Mouse (Mus musculus) stomach, embryonic 14.5 days (tissue): ENCODE data around the gene Bpifb3. TPM values are rescaled to one million over a fixed set of nuclear protein-coding genes. Genes with fewer than 3 reads are reported as not detected.

ENCODE experiments used
- ATAC-seq: fragments of 200-750 bp; cut with Nextera tagmentation; 2 replicates; pipeline ENCODE4 v1.8.0; 2017; ENCODE audit warnings: low read depth, moderate TSS enrichment; ENCODE audit not compliant: insufficient number of reproducible peaks, insufficient read depth, low FRiP score
- H3K27ac ChIP-seq: fragments of 300-500 bp; sonication (generic); 2 replicates; pipeline ENCODE4 v1.5.1; 2014; ENCODE audit warnings: mild to moderate bottlenecking, low read length, moderate library complexity, mixed read lengths
- H3K27me3 ChIP-seq: fragments of 300-500 bp; sonication (generic); 2 replicates; pipeline ENCODE4 v1.6.1; 2014; ENCODE audit warnings: low read length, control low read depth, mixed read lengths; ENCODE audit not compliant: control insufficient read depth, insufficient read depth
- H3K36me3 ChIP-seq: fragments of 300-500 bp; sonication (generic); 2 replicates; pipeline ENCODE4 v1.6.1; 2014; ENCODE audit warnings: mild to moderate bottlenecking, control low read depth, low read length, moderate library complexity, mixed read lengths; ENCODE audit not compliant: control insufficient read depth, insufficient read depth
- H3K4me1 ChIP-seq: fragments of 300-500 bp; sonication (generic); 2 replicates; pipeline ENCODE4 v1.6.1; 2014; ENCODE audit warnings: low read length, control low read depth, mixed read lengths; ENCODE audit not compliant: control insufficient read depth, insufficient read depth
- H3K4me2 ChIP-seq: fragments of 300-500 bp; sonication (generic); replicated peaks from 2 replicates; pipeline ENCODE4 v1.6.1; 2014; ENCODE audit warnings: low read depth, low read length, control low read depth
- H3K4me3 ChIP-seq: fragments of 300-500 bp; sonication (generic); 2 replicates; pipeline ENCODE4 v1.5.1; 2014; ENCODE audit warnings: low read depth, low read length, control low read depth
- H3K9ac ChIP-seq: fragments of 300-500 bp; sonication (generic); replicated peaks from 2 replicates; pipeline ENCODE4 v1.6.1; 2014; ENCODE audit warnings: low read depth, mild to moderate bottlenecking, control low read depth, low read length, moderate library complexity, mixed read lengths
- H3K9me3 ChIP-seq: fragments of 300-500 bp; sonication (generic); 2 replicates; pipeline ENCODE4 v1.6.1; 2016; ENCODE audit warnings: low read depth, low read length, control low read depth; ENCODE audit not compliant: control insufficient read depth
- WGBS: fragments of 180-500 bp; shearing (Covaris S2); extraction: QIAGEN DNeasy Blood & Tissue Kit; methylation state at CpG from one replicate; pipeline ENCODE4 v1.1.7; 2014; 5-methylcytosine and 5-hydroxymethylcytosine counted together
- polyA plus RNA-seq: library from polyadenylated mRNA; unstranded; fragments of >200 nt; fragmentation: Nextera tagmentation; extraction: Ambion mirVana; gene quantifications from 2 replicates; pipeline ENCODE4 v1.2.1, GENCODE M21; 2014

The Bpifb3 gene
- polyA plus RNA-seq = not detected in 2 replicates

GRCm38 (mm10) chr2:153917930-153918329, at the start of gene Bpifb3:
Gene Bpifb3, plus strand, starts transcription at chr2:153918230.
- Histone ChIP-seq H3K4me2 (no peak within 1 kb of the TSS), H3K4me3 (no peak within 1 kb of the TSS), H3K36me3 (no peaks in the 10 kb centered on the region), H3K9me3 (no peaks in the 10 kb centered on the region), H3K9ac (no peak within 1 kb of the TSS), H3K27ac (no peak within 1 kb of the TSS), H3K4me1 (no peaks in the 10 kb centered on the region), H3K27me3 (no peaks in the 10 kb centered on the region)
- WGBS = 71% methylated on average over 8 of the region's 8 CpGs
- ATAC-seq = no peak

GRCm38 (mm10) chr2:153870984-153871383, 47.0 kb upstream of the Bpifb3 start, which contains the start of gene Sun5:
Gene Sun5, minus strand, starts transcription at chr2:153871084.
- 84% methylated on average over 4 of the region's 4 CpGs for WGBS
- H3K27me3 ChIP-seq = no peaks in the 10 kb centered on the region
- no peak for ATAC-seq
- no peak within 1 kb of the TSS for H3K9ac ChIP-seq
- H3K4me3 ChIP-seq = no peak within 1 kb of the TSS
- no peaks in the 10 kb centered on the region for H3K9me3 ChIP-seq
- no peaks in the 10 kb centered on the region for H3K36me3 ChIP-seq
- no peaks in the 10 kb centered on the region for H3K4me1 ChIP-seq
- H3K4me2 ChIP-seq = no peak within 1 kb of the TSS
- H3K27ac ChIP-seq = no peak within 1 kb of the TSS

- WGBS = 60% methylated on average over 9 of the region's 9 CpGs
- H3K4me3 ChIP-seq = no peak within 1 kb of the TSS
These were observed 43.3 kb upstream of the Bpifb3 start, which contains the start of gene Bpifb2 for GRCm38 (mm10) chr2:153874745-153875144. Gene Bpifb2, plus strand, starts transcription at chr2:153875045.

GRCm38 (mm10) chr2:153899111-153899510, 18.9 kb upstream of the Bpifb3 start:
- no peak overlapping the region for H3K27ac ChIP-seq
- no peak for ATAC-seq
- no peaks in the 10 kb centered on the region for H3K36me3 ChIP-seq
- H3K4me3 ChIP-seq = no peak overlapping the region
- no peaks in the 10 kb centered on the region for H3K9me3 ChIP-seq
- WGBS = 84% methylated on average over 5 of the region's 5 CpGs
- no peak overlapping the region for H3K4me2 ChIP-seq
- H3K9ac ChIP-seq = no peak overlapping the region
- no peaks in the 10 kb centered on the region for H3K4me1 ChIP-seq
- H3K27me3 ChIP-seq = no peaks in the 10 kb centered on the region

More at GRCm38 (mm10) chr2:153874745-153875144, 43.3 kb upstream of the Bpifb3 start, which contains the start of gene Bpifb2:
- H3K36me3 ChIP-seq = no peaks in the 10 kb centered on the region
- H3K27me3 ChIP-seq = no peaks in the 10 kb centered on the region
- no peak within 1 kb of the TSS for H3K9ac ChIP-seq
- H3K9me3 ChIP-seq = no peaks in the 10 kb centered on the region
- H3K4me1 ChIP-seq = no peaks in the 10 kb centered on the region
- H3K27ac ChIP-seq = no peak within 1 kb of the TSS
- H3K4me2 ChIP-seq = no peak within 1 kb of the TSS
- ATAC-seq = no peak

- ATAC-seq = no peak
- no peak within 1 kb of the TSS for H3K4me3 ChIP-seq
- H3K36me3 ChIP-seq = no peaks in the 10 kb centered on the region
- no peaks in the 10 kb centered on the region for H3K27me3 ChIP-seq
- no peak within 1 kb of the TSS for H3K9ac ChIP-seq
- WGBS = 77% methylated on average over 4 of the region's 4 CpGs
- no peaks in the 10 kb centered on the region for H3K9me3 ChIP-seq
- H3K4me2 ChIP-seq = no peak within 1 kb of the TSS
- no peaks in the 10 kb centered on the region for H3K4me1 ChIP-seq
- H3K27ac ChIP-seq = no peak within 1 kb of the TSS
These were observed 17.9 kb upstream of the Bpifb3 start, which contains the start of gene Bpifb6 for GRCm38 (mm10) chr2:153900088-153900487. Gene Bpifb6, plus strand, starts transcription at chr2:153900388.

GRCm38 (mm10) chr2:153902726-153903125, 15.3 kb upstream of the Bpifb3 start:
- Histone ChIP-seq H3K36me3 (no peaks in the 10 kb centered on the region), H3K27me3 (no peaks in the 10 kb centered on the region), H3K4me1 (no peaks in the 10 kb centered on the region), H3K27ac (no peak overlapping the region), H3K4me3 (no peak overlapping the region), H3K9ac (no peak overlapping the region), H3K9me3 (no peaks in the 10 kb centered on the region), H3K4me2 (no peak overlapping the region)
- 83% methylated on average over 6 of the region's 6 CpGs for WGBS
- no peak for ATAC-seq

- 85% methylated on average over 4 of the region's 4 CpGs for WGBS
- H3K4me3 ChIP-seq = no peak overlapping the region
- H3K9me3 ChIP-seq = no peaks in the 10 kb centered on the region
- H3K9ac ChIP-seq = no peak overlapping the region
- H3K27me3 ChIP-seq = no peaks in the 10 kb centered on the region
- no peak overlapping the region for H3K27ac ChIP-seq
- no peak overlapping the region for H3K4me2 ChIP-seq
- no peak for ATAC-seq
- H3K4me1 ChIP-seq = no peaks in the 10 kb centered on the region
- no peaks in the 10 kb centered on the region for H3K36me3 ChIP-seq
These were observed 11.4 kb upstream of the Bpifb3 start for GRCm38 (mm10) chr2:153906626-153907025.

GRCm38 (mm10) chr2:153914151-153914550, 3.9 kb upstream of the Bpifb3 start:
- Histone ChIP-seq H3K4me2 (no peak overlapping the region), H3K27me3 (no peaks in the 10 kb centered on the region), H3K4me3 (no peak overlapping the region), H3K4me1 (no peaks in the 10 kb centered on the region), H3K9me3 (no peaks in the 10 kb centered on the region), H3K9ac (no peak overlapping the region), H3K27ac (no peak overlapping the region), H3K36me3 (no peaks in the 10 kb centered on the region)
- no peak for ATAC-seq
- WGBS = 72% methylated on average over 5 of the region's 5 CpGs

- Histone ChIP-seq H3K9me3 (no peaks in the 10 kb centered on the region), H3K27me3 (no peaks in the 10 kb centered on the region), H3K36me3 (no peaks in the 10 kb centered on the region), H3K4me1 (no peaks in the 10 kb centered on the region), H3K9ac (no peak overlapping the region), H3K4me3 (no peak overlapping the region), H3K27ac (no peak overlapping the region), H3K4me2 (no peak overlapping the region)
- no peak for ATAC-seq
- 90% methylated on average over 6 of the region's 6 CpGs for WGBS
These were observed 3.2 kb downstream of the Bpifb3 start for GRCm38 (mm10) chr2:153921246-153921645.
